Mouse (Mus musculus): ENCODE measurements around the gene Rnf169.
"Not testable (repeated sequence)": the region's sequence is repeated elsewhere in the genome, so short reads cannot be mapped to it uniquely, and the experiment has no call there.

Rnf169 gene

GRCm38 (mm10) chr7:99945012-99945411, 35.2 kb downstream of the Rnf169 start:
- not testable (repeated sequence) for DNase-seq

DNA sequence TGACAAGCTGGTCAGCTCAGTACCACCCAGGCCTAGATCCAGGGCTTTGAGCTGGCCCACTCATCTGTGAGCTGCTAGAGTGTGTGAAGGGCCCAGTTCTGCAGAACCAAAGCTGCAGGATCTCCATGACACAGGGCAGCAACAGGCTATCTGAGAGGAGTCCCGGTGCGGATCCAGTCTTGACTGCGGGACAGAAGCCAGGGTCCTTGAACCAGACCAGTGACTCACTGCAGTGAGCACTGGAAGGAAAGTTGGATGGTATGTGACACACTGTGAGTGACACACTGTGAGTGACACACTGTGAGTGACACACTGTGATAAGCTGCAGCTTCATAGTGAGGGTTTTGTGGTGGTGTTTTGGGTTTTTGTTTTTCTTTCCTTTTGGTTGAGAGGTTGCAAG, 35.7 kb downstream of the Rnf169 start:
- no peak for DNase-seq

GRCm38 (mm10) chr7:99940669-99941068, 39.6 kb downstream of the Rnf169 start:
- no peak for DNase-seq

DNA sequence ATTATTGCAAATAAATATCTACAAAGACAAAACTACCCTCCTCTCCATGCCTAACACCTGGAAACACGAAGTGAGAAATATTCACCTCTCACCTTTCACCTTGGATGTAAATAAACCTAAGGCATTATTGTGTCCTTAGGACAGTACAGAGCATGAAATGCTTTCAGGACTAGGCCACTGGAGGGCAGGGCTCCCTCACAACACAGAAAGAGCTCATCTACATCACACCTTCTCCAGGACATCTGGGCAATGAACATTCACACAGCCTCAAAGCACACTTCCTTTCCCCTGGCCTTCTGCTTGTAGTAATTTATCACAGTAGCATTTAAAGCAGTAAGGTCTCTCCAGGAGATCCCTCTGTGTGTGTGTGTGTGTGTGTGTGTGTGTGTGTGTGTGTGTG, 44.5 kb downstream of the Rnf169 start:
- no peak for DNase-seq

DNA sequence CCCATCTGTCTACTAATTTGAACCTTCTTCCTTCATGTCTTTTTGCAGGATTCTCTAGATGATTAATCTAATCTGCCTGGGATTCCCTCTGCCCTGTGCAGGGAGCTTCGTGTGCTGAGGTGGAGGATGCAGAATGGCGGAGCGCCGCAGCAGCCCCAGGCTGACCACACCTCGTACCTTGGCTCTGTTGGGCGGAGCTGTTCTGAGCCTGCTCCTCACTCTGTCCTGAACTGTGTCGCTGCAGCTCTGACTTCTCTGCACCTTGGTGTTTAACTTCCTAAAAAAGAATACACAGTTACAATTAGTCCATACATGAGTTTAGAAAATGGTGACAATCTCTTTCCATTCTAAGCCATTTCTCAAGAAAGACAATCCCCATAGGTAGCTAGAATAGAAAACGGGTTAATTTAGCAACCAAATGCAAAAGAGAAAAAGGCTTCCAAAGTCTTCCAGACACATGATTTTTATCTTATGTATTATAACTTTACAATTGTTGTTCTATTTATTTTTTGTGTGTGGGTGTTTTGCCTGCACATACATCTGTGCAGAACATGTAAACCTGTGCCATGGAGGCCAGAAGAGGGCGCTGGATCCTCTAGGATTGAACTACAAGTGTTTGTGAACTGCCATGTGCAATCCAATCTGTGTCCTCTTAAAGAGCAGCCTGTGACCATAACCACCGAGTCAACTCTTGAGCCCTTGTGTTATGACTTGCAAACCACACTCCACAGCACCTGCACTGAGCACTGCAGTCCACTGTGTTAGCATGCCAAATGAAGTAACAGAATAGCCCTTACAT, 53.1 kb downstream of the Rnf169 start:
- peak; percentile 60 for DNase-seq

- DNase-seq = no peak
Measured at GRCm38 (mm10) chr7:99920416-99920815, 59.8 kb downstream of the Rnf169 start.

DNA sequence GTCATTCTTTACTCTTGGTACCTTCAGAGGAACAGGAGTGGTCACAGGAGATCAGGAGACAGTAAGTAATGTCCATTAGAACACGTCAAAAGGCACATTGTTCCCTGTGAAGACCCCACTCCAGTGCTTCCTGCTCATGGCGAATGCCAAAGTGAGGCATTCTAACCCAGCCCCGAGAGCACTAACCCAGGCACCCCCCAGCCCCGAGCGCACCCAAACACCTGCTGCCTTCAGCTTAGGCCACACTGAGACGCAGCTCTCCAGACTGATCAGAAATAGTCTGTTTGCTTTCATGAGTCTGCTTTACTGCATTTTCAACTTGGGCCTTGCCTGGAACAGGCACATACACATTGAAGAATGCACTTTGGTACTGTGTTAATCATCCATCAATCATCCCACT, 60.3 kb downstream of the Rnf169 start:
- DNase-seq = no peak

DNA sequence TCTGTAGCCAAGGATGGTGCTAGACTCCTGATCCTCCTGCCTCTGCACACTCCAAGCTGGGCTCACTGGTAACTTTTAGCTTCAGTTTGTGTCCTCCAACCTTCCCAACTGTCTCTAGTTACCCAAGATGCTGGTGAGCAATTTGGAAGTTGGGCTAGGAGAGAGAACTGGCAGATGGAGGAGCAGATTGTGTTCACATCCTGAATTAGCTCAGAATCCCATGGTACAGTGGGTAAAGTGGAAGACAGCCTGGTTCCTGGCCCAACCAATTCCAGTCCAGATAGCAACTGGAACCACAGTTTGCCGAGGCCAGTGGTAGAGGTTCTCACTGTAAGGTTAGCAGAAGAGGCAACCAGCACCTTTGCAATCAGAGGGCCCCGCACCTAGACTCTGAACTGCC, 61.1 kb downstream of the Rnf169 start:
- peak; percentile 41 for DNase-seq

DNA sequence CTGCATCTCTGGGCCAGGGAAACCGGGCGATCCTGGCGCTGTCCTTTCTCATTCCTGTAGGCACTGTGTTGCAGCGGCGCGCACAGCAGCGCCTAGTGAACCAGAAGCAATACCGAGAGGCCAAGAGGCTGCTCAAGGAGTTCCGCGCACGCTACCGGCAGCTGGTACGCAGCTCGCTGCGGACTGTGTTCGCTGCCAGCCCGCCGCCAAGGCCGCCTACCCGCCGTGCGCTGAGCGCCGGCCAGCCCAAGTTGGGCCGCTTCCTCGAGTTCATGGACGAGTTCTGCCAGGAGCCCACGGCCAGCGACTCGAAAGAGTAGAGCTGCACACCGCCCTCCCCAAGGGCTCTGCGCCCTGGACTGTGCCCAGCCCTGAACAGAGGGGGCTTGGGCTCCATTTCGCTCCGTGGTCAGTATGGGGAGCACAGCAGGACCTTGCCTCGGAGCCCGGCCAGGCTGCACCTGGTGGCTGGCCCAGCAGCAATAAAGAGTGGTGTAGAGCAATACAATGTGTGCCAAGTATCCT, 62.9 kb downstream of the Rnf169 start:
- peak; percentile 65 for DNase-seq

- no peak for DNase-seq
Measured at GRCm38 (mm10) chr7:99916741-99917319, 63.4 kb downstream of the Rnf169 start.

DNA sequence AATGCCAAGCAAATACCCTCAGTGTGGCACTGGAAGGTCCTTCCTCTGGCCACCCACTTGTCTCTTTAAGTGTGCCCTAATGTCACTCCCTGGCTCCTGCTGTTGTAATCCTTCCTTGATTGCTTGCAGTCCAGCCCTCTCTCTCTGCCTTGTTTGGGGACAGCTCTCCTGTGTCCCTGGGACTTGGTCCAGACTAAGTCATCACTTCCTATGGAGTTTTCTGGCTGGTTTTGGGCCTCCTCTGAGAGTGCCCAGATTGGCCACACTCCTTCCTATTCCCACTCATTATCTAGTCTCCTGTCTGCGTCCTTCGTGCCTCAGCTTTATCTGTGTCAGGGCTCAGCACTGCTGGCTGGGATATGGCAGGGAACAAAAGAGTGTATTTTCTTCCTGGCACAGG, 64.7 kb downstream of the Rnf169 start:
- DNase-seq = no peak

DNA sequence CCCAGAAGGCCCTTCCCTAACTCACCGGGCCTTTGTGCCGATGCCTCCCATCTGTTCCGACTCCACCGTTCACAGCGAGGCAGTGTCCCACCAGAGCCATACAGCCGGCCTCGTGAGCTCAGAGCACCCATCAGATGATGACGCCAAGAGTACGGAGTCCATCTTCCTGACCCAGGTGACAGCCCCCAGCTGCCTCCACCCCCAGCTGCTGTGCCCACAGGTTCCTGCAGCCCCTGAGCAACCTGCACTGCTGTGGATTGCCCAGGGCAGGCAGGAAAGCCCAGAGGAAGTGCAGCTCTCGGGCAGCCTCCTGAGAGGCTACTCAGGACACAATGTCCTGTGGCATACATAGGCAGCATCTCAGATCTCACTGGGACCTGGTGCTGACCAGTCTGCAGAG, 65.9 kb downstream of the Rnf169 start:
- DNase-seq = no peak

DNA sequence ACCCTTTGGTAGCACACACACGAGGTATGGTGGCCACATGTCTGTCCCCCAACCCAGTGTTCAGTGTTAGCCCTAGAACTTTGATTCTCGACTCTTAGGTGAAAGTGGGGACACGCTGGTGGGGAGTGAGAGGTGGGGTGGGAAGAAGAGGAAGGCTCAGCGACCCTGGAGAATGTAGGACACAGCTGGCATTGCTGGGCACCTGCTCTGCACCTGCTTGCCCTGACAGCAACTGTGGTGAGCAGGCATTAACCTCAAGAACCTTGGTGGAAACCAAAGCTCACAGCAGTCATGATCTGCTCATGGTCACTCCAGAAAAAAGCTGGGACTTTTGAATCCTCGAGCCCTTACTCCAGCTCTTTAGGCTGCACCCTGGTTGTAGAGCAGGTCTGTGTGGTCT, 69.2 kb downstream of the Rnf169 start:
- no peak for DNase-seq

GRCm38 (mm10) chr7:99907463-99907862, 72.8 kb downstream of the Rnf169 start:
- DNase-seq = no peak

DNA sequence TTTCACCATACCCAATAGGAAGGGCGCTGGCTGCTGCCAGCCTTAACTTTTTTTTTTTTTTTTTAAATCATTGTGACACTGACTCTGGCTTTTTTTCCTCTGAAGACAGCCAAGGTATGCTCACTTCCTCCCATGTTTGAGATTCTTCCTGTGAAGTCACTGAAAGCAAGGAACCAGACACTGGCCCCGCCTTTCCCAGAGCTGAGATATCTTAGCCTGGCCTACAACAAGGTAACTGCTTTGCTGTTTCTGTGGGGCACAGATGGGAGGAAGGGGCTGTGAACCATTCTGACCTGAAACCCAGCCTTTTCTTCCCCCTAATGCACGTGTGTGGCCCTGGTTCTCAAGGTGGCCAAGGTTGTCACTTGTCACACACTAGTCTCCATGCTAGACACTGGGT, 73.9 kb downstream of the Rnf169 start:
- DNase-seq = no peak

DNA sequence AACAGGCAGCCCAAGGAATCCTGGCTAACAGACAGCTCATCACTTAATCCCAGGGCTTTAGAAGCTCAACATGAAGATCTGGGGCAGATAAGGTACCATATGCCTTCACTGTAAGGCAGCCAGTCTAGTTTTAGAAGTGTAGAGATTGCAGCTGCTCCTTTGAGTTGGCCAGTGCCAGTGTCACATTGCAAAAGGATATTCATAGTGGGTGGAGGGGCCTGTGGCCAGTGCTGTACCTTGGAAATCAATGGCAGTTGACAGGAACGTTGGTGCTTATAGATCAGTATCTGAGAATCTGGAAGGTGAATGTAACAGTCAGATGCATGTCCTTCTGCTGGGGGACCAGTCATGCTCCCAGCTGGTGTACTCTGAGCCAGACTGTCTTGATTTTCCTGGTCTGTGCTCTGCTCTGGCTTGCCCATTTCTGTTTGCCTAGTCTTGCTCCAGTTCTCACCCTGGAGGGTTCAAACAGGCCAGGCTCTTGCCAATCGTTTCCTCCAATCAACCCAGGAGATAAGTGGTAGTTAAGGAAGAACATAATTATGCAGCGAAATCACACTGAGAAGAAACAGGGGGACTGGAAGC, 75.7 kb downstream of the Rnf169 start:
- DNase-seq = no peak

DNA sequence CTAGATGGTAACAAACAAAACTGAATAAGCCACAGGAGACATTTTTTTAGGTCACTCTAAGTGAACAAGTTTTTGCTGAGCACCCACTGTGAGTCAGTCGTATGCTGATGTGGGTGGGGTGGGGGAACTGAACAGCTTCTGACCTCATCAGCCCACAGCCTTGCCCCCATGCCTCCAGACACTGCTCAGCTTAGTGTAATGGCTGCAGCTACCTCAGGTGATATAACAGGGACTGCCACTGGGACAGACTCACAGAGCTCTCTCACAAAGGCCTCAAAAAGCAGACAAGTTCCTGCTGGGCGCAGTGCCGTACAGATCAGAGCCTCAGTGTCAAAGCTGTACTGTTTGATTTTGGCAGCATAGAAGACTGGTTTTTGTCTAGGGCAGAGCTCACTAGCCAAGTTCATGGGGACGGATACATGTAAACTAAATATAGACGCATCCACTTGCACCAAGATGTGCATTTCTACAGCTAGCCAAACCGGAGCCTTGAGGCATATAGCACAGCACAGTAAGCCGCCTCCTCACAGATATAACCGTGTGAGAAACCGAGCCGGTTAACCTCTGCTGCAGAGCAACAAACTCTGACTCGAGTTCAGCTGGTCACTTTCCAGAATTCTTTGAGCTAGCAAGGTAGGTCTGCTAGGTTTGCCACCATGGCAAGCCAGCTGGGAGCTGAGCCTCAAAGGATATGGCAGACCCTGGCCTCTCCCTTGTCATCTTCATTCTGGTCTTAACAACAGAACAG, 77.2 kb downstream of the Rnf169 start:
- no peak for DNase-seq

DNA sequence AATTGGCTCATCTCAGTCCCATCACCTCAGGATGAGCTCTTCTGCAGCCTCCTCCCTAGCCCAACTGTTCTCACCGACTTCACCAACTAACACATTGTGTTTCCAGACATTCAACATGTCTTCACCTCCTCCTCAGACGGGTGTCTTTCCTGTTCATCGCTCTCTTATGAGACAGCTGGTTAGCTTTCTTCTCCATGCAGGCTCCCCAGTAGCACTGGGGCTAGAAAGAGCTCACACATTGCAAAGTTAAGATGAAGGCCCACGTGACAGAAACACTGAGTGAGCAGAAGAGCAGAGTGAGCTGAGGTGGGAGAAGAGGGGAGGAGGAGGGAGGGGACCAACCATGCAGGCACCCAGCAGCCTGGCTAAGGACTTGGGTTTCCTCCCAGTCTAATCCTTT, 78.0 kb downstream of the Rnf169 start:
- DNase-seq = no peak

DNA sequence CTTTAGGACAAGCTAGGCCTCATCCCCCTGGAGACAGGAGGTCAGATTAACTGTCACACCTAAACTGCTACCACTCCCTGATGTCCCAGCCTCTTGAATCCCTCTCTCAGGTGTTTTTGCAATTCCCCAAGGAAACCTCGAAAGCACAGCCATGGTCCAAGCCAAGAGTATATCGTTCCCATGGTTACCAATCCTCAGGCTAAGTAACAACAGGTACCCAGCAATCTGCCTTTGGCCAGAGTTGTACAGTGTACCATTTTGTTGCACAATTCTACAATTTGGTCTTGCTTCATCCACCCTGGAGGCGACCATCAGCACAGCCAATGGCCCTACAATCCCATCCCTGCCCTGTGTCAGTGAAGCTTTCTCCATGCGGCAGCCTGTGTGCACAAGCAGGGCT, 83.3 kb downstream of the Rnf169 start:
- DNase-seq = no peak

GRCm38 (mm10) chr7:99894478-99894877, 85.8 kb downstream of the Rnf169 start:
- no peak for DNase-seq

DNA sequence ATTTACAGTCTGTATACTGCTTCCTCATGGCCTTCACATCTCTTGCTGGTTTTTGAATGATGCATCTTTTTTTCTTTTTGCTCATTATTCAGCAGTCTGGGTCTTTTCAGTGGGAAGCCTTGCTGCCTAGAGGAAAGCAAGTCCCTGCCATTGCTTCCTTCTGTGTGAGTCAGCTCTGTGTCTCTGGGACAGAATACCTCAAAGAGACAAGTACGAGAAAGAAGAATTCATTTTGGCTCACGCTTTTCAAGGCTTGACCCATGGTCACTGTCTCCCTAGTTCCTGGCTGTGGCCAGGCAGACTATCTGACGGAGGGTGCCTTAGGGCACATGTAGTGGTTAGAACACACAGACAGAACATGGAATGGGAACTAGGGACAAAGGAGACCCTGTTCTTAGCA, 86.3 kb downstream of the Rnf169 start:
- no peak for DNase-seq

GRCm38 (mm10) chr7:99892351-99892750, 87.9 kb downstream of the Rnf169 start:
- no peak for DNase-seq

DNA sequence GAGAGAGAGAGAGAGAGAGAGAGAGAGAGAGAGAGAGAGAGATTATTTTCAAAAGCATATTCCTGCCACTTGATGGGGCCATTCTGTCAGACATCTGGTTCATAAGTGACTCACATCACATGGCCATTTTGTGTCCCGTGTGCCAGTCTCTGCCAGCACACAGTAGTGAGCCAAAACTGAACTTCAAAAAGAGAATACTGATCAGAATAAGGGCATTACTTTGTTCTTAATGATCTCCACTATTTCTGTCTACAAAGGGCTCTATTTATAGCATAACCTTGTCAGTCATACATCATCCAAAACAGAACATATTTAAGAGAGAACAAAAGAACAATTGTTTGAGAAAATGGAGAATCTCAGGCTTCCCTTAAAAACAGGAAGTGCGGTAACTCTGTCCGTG, 88.8 kb downstream of the Rnf169 start:
- DNase-seq = no peak
